Mouse (Mus musculus): ENCODE data around the gene 4933403O08Rik.

Gene 4933403O08Rik

DNA sequence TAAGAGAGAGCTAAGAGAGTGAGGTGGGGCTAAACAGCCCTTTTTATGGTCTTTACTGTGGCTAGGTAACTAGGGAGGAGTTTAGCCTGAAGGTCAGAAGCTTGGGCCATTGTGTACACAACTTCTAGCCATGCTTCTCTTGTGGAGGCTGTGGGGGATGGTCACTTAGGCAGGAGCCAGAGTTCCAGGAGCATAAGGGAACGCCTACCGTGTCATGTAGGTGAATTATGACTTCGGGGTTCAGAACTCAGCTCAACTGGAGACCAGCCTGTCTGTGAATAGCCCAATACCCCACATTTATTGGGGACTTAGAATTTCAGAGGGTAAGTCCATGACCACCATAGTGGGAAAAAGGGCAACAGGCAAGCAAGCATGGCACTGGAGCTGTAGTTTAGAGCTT lies at the start of gene 4933403O08Rik:
Gene 4933403O08Rik, plus strand, starts transcription at position 301 of the 400 bp plus-strand sequence.
- no peak for DNase-seq

DNA sequence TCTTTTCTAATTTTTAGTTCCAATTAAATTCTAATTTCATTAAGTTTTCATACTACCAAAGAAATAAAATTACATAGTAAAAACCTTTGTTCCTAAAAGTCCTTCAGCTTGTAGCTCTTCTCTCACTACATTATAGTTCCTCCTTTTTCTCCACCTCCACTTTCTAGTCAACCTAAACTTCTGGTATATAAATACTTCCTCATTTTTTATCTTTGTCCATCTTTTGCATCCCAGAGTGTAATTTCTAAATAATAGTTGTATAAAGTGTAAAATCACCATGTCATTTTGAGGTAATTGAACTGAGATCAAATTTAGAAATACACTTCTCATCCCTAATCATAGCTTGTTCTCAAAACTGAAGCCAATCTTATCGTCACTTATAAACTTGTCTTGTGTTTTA lies 4.1 kb downstream of the 4933403O08Rik start:
- no peak for DNase-seq

DNA sequence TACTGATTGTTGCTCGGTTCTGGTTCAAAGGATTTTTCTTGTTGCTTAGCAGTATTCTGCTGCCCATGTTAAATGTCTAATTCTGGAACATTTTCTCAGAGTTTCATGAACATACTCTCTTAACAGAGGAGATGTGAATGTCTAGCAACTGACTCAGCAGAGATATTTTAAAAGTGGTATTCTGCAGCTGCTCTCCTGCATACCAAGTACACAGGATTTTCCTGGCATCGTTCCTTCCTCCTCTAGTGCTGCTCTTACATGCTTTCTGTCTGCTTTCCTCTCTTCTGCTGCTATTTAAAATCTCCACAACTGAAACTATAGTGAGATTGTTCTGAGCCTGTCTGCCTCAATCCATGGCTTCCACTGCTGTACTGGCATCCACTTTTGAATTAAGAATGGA lies 16.7 kb downstream of the 4933403O08Rik start:
- no peak for DNase-seq

DNA sequence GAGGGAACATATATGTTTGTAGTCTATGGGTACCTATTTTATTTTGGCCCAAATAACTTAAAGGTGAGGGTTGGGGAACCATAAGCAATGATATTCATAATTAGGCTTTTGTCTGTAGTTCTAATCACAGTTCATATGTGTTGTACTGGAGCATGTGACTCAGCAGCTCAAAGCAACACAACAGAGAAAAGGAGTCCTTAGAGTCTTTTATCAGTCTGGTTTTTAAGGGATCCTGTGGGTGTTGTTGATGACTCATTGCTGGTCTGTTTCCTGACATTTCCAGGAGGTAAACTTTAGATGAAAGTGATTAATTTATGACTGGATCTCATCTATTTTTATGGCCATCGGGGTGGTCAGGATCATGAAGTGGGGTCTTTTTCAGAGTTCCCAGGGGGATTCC lies 34.7 kb downstream of the 4933403O08Rik start:
- no peak for DNase-seq

Measured in kidney, postnatal 4 days (tissue).